Mouse (Mus musculus) intestine, embryonic 16.5 days (tissue): Measurements from ENCODE around the gene Bzw1. TPM values are rescaled to one million over a fixed set of nuclear protein-coding genes. Genes with fewer than 3 reads are reported as not detected.

Experiments used
- ATAC-seq: fragments of 200-750 bp; cut with Nextera tagmentation; 2 replicates; pipeline ENCODE4 v1.8.0; 2017; ENCODE audit warnings: moderate TSS enrichment, moderate library complexity
- H3K27ac ChIP-seq: fragments of 300-500 bp; sonication (generic); 2 replicates; pipeline ENCODE4 v1.5.1; 2014; ENCODE audit warnings: mild to moderate bottlenecking, low read length
- H3K27me3 ChIP-seq: fragments of 300-500 bp; sonication (generic); replicated peaks from 2 replicates; pipeline ENCODE4 v1.6.1; 2014; ENCODE audit warnings: low read length, control low read depth, mixed read lengths; ENCODE audit not compliant: control insufficient read depth, insufficient read depth
- H3K36me3 ChIP-seq: fragments of 300-500 bp; sonication (generic); 2 replicates; pipeline ENCODE4 v1.6.1; 2014; ENCODE audit warnings: low read length, control low read depth; ENCODE audit not compliant: control insufficient read depth, insufficient read depth
- H3K4me1 ChIP-seq: fragments of 300-500 bp; sonication (generic); 2 replicates; pipeline ENCODE4 v1.6.1; 2014; ENCODE audit warnings: low read length, control low read depth, mixed read lengths; ENCODE audit not compliant: control insufficient read depth, insufficient read depth
- H3K4me2 ChIP-seq: fragments of 300-500 bp; sonication (generic); 2 replicates; pipeline ENCODE4 v1.6.1; 2014; ENCODE audit warnings: low read depth, low read length, control low read depth
- H3K4me3 ChIP-seq: fragments of 300-500 bp; sonication (generic); 2 replicates; pipeline ENCODE4 v1.5.1; 2014; ENCODE audit warnings: mild to moderate bottlenecking, low read length
- H3K9ac ChIP-seq: fragments of 300-500 bp; sonication (generic); 2 replicates; pipeline ENCODE4 v1.6.1; 2014; ENCODE audit warnings: low read depth, low read length
- H3K9me3 ChIP-seq: fragments of 300-500 bp; sonication (generic); 2 replicates; pipeline ENCODE4 v1.6.1; 2016; ENCODE audit warnings: low read length, control low read depth; ENCODE audit not compliant: control insufficient read depth
- WGBS: fragments of 180-500 bp; shearing (Covaris S2); extraction: QIAGEN DNeasy Blood & Tissue Kit; methylation state at CpG from one replicate; pipeline ENCODE4 v1.1.7; 2014; 5-methylcytosine and 5-hydroxymethylcytosine counted together
- polyA plus RNA-seq: library from polyadenylated mRNA; unstranded; fragments of >200 nt; fragmentation: Nextera tagmentation; extraction: Ambion mirVana; gene quantifications from 2 replicates; pipeline ENCODE4 v1.2.1, GENCODE M21; 2015

Bzw1 gene
- 261 and 276 TPM in 2 replicates for polyA plus RNA-seq

DNA sequence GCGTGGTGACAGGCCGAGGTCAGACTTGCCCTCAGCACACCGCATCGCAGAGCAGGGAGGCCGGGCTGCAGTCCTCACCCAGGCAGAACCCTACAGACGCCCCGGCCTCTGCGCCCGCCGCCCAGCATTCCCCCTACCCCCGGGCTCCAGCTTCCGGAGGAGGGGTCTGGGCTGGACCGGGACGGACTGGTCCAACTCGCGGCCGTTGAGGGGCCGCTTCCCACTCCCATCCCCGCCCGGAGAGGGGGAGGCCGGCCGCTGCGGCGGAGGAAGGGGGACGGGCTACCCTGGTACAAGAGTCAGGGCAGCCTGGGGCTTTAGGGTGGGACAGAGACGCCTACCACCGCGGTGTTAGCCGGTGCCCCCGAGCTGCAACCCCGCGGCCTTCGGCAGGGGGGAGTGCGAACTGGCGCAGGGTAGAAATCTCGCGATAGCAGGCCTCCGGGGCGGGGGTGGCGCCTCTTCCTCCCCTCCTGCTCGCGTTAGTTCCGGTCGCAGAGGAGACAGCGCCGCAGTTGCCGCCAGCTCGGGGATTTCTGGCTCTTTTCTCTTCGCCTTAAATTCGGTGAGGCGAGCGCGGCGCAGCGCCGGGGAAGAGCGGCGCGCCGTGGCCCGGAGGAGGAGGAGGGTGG lies at the start of gene Bzw1:
Gene Bzw1, plus strand, starts transcription at position 247 of the 632 bp plus-strand sequence.
- H3K4me3 ChIP-seq, result peak within 1 kb of the TSS; percentile 90
- peaks cover 5% of the 10 kb centered on the region; the same call in 1 of the 2 replicates for H3K4me1 ChIP-seq
- peak; percentile 98 for ATAC-seq
- no peaks in the 10 kb centered on the region for H3K9me3 ChIP-seq
- peak within 1 kb of the TSS; percentile 98 for H3K9ac ChIP-seq
- peak within 1 kb of the TSS; percentile 80 for H3K4me2 ChIP-seq
- H3K27me3 ChIP-seq, result no peaks in the 10 kb centered on the region
- peak within 1 kb of the TSS; percentile 99 for H3K27ac ChIP-seq
- WGBS, result under 1% methylated on average over 45 of the region's 61 CpGs
- peaks cover 10% of the 10 kb centered on the region; the same call in 1 of the 2 replicates for H3K36me3 ChIP-seq

GRCm38 (mm10) chr1:58343861-58344260 lies 48.8 kb upstream of the Bzw1 start:
- Histone ChIP-seq H3K9ac (no peak overlapping the region), H3K9me3 (no peaks in the 10 kb centered on the region), H3K4me1 (no peaks in the 10 kb centered on the region), H3K27me3 (no peaks in the 10 kb centered on the region), H3K36me3 (no peaks in the 10 kb centered on the region), H3K4me3 (no peak overlapping the region), H3K27ac (no peak overlapping the region), H3K4me2 (no peak overlapping the region)
- no peak for ATAC-seq
- 66% methylated on average over 4 of the region's 4 CpGs for WGBS

DNA sequence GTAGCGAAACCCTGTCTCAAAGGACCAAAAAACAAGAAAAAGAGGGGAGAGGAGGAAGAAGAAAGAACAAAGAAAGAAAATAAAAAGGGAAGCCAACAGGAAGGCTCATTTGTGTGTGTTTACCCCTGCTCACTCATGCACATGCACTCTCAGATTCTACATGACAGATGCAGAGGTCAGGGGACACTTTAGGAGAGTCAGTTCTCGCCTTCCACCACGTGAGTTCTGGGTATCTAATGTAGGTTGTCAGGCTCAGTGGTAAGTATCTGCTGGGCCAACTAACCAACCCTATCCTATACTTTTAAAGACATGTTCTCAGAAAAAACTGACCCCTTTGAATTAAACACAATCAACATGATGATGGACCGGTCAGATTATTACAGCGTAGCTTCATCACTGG lies 48.1 kb upstream of the Bzw1 start:
- Histone ChIP-seq H3K27me3 (no peaks in the 10 kb centered on the region), H3K4me2 (no peak overlapping the region), H3K9me3 (no peaks in the 10 kb centered on the region), H3K4me3 (no peak overlapping the region), H3K36me3 (no peaks in the 10 kb centered on the region), H3K4me1 (no peaks in the 10 kb centered on the region), H3K27ac (no peak overlapping the region), H3K9ac (no peak overlapping the region)
- no peak for ATAC-seq
- WGBS, result 84% methylated on average over 5 of the region's 5 CpGs

DNA sequence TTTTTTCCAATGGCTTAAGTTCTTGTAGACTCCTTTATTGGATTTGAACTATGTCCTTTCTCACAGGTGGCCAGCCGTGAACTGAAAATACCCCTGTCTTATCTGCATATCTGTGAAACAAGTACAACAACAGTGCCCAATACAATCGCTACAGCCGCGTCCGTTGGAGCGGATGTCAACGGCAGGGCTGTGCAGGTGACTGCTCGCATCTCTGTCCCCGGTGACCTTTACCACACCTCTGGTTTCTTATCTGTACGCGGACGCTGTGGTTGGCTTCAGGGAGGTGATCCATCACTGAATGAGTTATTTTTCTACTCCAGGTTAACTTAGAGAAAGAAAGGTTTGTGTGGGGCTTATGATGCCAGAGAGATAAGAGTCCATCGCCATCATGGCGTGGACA lies 46.5 kb upstream of the Bzw1 start:
- H3K9me3 ChIP-seq, result no peaks in the 10 kb centered on the region
- peak; percentile 80 for ATAC-seq
- 0 out of 2 replicates have a peak, but pooled peaks cover 3% of the 10 kb centered on the region for H3K4me1 ChIP-seq
- H3K9ac ChIP-seq, result no peak overlapping the region
- 54% methylated on average over 14 of the region's 14 CpGs for WGBS
- no peaks in the 10 kb centered on the region for H3K36me3 ChIP-seq
- H3K27me3 ChIP-seq, result no peaks in the 10 kb centered on the region
- no peak overlapping the region for H3K27ac ChIP-seq
- peak overlapping the region; percentile 22; the same call in 1 of the 2 replicates for H3K4me2 ChIP-seq
- no peak overlapping the region for H3K4me3 ChIP-seq

DNA sequence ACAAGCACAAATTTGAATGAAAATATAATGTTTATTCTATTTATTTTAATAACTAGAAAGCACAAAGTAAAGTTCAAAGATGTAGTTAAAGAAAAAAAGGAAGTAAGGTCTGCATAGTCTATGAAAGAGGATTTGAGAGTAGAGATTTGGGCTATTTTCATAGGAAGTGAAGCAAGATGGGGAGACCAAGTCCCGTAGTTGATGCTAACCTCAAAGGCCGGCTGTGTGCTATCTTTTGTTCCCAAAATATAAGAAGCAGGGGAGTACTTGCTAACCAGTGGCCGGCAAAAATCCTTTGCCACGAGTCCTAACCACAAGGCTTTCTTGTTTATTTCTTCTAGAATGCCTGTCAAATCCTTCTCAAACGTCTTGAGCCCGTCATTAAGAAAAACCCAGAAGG lies 44.0 kb upstream of the Bzw1 start:
- ATAC-seq, result no peak
- H3K27ac ChIP-seq, result no peak overlapping the region
- 77% methylated on average over 6 of the region's 6 CpGs for WGBS
- no peak overlapping the region for H3K9ac ChIP-seq
- H3K4me3 ChIP-seq, result no peak overlapping the region
- no peaks in the 10 kb centered on the region for H3K27me3 ChIP-seq
- H3K4me2 ChIP-seq, result no peak overlapping the region
- H3K9me3 ChIP-seq, result no peaks in the 10 kb centered on the region
- 0 out of 2 replicates have a peak, but pooled peaks cover 3% of the 10 kb centered on the region for H3K4me1 ChIP-seq
- H3K36me3 ChIP-seq, result no peaks in the 10 kb centered on the region

DNA sequence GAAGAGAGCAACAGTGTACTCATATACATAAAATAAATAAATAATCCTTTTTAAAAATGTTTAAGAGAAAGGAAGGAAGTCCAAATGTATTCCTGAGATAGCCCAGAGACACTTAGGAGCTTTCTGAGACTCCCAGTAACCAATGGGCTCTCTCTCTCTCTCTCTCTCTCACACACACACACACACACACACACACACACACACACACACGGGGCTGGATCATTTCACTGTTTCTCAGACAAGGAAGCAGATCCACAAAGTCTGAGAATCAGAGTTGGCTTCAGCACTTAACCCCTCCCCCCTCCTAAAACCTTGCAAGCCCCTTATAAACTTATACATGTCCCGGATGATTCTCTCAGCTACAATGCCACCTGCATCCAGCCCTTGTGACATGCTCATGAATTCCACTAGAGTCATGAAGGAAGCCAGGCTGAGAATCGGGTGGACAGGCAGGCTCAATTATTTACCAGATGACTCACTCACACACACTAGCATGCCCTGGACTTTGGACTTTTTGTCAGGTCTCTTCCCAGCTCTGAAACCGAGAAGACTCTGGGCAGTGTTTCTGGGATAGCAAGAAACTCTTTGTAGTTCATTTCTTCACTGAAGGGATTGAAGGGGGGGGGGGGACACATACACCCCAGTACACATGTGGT lies 39.3 kb upstream of the Bzw1 start:
- Histone ChIP-seq H3K27me3 (no peaks in the 10 kb centered on the region), H3K27ac (peak overlapping the region; percentile 71), H3K4me1 (0 out of 2 replicates have a peak, but pooled peaks cover 3% of the 10 kb centered on the region), H3K4me3 (no peak overlapping the region), H3K36me3 (no peaks in the 10 kb centered on the region), H3K4me2 (no peak overlapping the region), H3K9me3 (no peaks in the 10 kb centered on the region), H3K9ac (no peak overlapping the region; the same call in 1 of the 2 replicates)
- peak; percentile 94 for ATAC-seq
- 22% methylated on average over 4 of the region's 4 CpGs for WGBS

DNA sequence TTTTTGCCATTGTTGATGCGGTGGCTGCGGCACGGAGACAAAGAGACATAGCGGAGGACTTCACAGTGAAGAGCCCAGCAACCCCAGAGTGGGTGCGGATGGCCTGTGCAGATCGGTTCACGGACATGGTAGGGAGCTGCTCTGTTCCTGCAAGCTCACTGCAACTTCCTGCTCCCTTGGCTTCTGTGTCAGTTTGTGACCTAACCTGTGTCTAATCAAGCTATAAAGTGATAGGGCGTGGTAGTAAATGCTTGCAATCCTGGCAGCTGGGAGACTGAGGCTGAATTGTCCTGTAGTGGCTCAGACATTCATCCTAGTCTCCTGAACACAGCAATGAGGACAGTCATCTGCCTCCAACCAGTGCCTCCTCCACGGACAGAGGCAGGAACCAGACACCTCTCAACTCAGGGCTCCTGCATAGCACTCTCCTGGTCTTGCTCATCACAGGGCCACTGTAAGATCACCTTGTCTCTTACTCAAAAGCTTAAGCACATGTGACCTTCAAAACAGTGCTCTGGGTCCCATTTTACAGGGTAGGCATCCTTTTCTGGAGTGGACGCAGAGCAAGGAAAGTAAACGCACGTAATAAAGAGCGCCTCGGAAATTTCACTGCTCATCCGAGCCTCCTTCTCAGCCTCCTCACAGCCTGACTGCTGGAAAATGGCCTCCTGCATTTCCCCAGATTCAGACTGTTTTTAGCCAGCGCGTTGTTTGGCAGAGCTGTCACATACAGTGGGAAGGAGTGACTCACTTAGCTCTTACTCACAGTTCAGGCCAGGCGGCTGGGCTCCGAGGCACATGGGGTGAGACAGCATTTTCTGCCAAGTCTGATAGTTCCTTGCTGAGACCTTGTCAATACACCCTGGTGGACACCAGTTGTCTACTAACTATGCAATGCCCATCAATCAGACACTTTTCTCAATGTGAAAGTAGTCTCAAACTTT lies 33.5 kb upstream of the Bzw1 start:
- Histone ChIP-seq H3K4me3 (no peak overlapping the region), H3K9ac (no peak overlapping the region), H3K27me3 (no peaks in the 10 kb centered on the region), H3K4me2 (no peak overlapping the region), H3K27ac (peak overlapping the region; percentile 51), H3K9me3 (no peaks in the 10 kb centered on the region), H3K36me3 (no peaks in the 10 kb centered on the region), H3K4me1 (peaks cover 6% of the 10 kb centered on the region; the same call in 1 of the 2 replicates)
- ATAC-seq, result peak; percentile 83
- WGBS, result 63% methylated on average over 19 of the region's 19 CpGs

GRCm38 (mm10) chr1:58362296-58362695 lies 30.4 kb upstream of the Bzw1 start:
- no peak for ATAC-seq
- Histone ChIP-seq H3K36me3 (no peaks in the 10 kb centered on the region), H3K27me3 (no peaks in the 10 kb centered on the region), H3K4me1 (peaks cover 6% of the 10 kb centered on the region; the same call in 1 of the 2 replicates), H3K4me3 (no peak overlapping the region), H3K9ac (no peak overlapping the region), H3K9me3 (no peaks in the 10 kb centered on the region), H3K27ac (no peak overlapping the region), H3K4me2 (no peak overlapping the region)
- 67% methylated on average over 4 of the region's 4 CpGs for WGBS

DNA sequence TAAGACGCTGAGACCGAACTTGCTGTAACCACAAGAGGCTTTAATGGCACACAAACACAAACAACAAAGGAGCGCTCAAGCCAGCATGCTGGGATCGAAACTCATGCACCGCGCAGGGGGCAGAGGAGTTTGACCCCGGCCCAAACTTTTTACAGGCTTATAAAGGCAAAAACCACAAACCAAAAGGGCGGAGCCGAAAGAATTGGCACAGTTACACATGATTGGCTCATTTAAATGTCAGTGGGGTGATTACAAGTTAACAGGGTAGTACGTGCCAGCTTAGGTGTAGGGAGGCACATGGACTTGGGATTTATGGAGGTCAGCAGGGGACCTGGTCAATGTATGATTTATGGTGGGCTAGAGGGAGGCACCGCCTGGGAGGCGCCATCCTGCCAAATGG lies 28.1 kb upstream of the Bzw1 start:
- no peaks in the 10 kb centered on the region for H3K36me3 ChIP-seq
- H3K4me2 ChIP-seq, result no peak overlapping the region
- H3K9me3 ChIP-seq, result peaks cover 6% of the 10 kb centered on the region; the same call in 1 of the 2 replicates
- H3K27ac ChIP-seq, result no peak overlapping the region
- H3K9ac ChIP-seq, result no peak overlapping the region
- no peak overlapping the region for H3K4me3 ChIP-seq
- H3K27me3 ChIP-seq, result no peaks in the 10 kb centered on the region
- no peak for ATAC-seq
- no peaks in the 10 kb centered on the region for H3K4me1 ChIP-seq
- WGBS, result 88% methylated on average over 12 of the region's 12 CpGs
